Mouse (Mus musculus): Measurements from ENCODE around the gene Cenpt. TPM values are rescaled to one million over a fixed set of nuclear protein-coding genes. Genes with fewer than 3 reads are reported as not detected.

The Cenpt gene
- total RNA-seq (2021), result 10 to 100 TPM; 37.9 to 39.7 TPM

- no peak for DNase-seq
- intact Hi-C loops (cut with DNase I), result no loop called here
Observed at GRCm38 (mm10) chr8:105853178-105853577, at the start of gene Cenpt. TSS of gene Cenpt (minus strand) at chr8:105853278.

DNA sequence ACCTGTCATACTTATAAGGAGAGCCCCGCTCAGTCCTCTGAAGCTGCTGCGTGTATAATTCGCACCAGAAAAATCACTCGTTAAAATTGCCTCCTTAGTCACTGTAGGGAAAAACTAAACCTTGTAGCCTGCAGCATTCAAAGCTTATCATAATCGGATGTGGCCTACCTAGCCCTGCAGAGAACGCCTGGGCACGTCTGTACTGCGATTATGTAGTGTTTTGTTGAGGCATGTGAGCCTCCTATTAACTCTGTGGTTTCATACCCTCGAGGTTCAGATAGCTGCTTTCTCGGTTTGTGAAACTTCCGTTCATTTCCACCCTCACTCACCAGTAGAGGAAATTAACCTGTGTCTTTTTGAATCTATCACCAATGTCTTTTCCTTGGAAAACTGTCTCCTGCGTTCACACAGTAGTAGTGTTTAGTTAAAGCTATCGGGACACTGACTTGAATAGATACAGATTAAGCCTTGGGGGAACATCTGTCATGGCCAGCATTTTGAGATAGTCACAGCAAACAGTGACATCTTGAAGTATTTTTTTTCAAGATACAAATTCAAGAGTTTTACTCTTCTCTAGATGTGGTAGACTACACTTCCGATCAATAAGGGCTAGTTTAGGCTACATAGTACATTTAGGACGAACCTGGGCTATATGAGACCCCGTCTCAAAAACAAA lies 48.0 kb upstream of the Cenpt start:
- intact Hi-C loops (cut with DNase I), result no loop called here
- no peak for DNase-seq

GRCm38 (mm10) chr8:105900180-105900940 lies 47.3 kb upstream of the Cenpt start, which contains the start of gene Pskh1:
TSS of gene Pskh1 (plus strand) at chr8:105900441.
- intact Hi-C loops (cut with DNase I), result no loop called here
- DNase-seq, result peak; percentile 94

DNA sequence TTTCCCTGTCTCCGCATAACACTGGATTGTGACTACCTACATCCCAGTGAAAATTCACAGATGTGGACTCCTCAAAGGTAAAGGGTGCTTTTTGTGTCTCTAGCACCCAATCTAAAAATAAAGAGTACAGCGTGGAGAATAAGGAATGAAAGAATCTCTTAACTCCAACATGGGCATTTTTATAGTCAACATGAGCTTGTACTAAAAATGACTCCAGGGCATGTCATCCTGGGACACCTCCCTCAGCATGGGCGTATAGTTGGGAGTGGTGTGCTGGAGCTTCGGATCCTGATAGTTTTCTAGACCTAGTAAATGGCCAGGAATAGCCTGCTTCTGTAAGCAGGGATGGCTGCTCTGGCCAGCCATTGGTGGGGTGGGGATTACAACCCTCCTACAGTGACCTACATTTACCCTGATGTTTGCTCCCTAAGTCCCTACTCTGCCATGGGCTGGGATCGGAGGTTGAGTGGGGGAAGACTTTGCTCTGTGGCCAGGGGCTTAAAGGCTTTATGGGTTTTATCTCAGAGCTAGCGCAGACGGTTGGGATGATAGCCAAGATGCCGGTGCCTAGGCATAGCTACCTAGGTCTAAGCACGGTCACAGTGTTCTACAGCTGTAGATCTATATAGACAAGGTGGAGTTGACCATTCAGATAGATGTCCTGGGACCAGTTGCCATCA lies 44.9 kb upstream of the Cenpt start:
- intact Hi-C loops (cut with DNase I), result loop anchor here (10.0 kb wide), 1 partner anchor 127 kb away; no protein-coding TSS in a partner anchor
- DNase-seq, result no peak

DNA sequence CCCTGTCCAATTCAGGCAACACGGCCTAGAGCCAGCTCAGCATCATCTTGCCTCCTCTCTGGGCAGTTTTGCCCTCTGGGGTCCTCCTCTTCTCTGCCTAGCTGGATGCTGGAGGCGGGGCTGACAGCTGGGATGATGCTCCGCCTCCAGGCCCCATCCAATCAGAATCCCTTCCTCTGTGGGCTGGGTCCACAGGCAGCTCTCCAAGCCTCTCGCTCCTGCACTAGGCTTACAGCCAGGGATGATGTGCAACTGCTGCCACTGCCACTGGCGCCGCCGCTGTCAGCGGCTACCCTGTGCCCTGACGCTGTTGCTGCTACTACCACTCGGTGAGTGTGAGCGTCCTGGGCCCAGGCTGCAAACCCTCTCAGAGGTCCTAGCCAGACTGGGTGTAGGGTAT lies 40.3 kb upstream of the Cenpt start, which contains the start of gene Nrn1l:
TSS of gene Nrn1l (plus strand) at position 229 of the 400 bp plus-strand sequence.
- intact Hi-C loops (cut with DNase I), result loop anchor here (10.0 kb wide), 1 partner anchor 131 kb away; no protein-coding TSS in a partner anchor
- peak; percentile 84 for DNase-seq

GRCm38 (mm10) chr8:105892432-105892831 lies 39.4 kb upstream of the Cenpt start:
- no peak for DNase-seq
- intact Hi-C loops (cut with DNase I), result loop anchor here (10.0 kb wide), 1 partner anchor 132 kb away; no protein-coding TSS in a partner anchor

DNA sequence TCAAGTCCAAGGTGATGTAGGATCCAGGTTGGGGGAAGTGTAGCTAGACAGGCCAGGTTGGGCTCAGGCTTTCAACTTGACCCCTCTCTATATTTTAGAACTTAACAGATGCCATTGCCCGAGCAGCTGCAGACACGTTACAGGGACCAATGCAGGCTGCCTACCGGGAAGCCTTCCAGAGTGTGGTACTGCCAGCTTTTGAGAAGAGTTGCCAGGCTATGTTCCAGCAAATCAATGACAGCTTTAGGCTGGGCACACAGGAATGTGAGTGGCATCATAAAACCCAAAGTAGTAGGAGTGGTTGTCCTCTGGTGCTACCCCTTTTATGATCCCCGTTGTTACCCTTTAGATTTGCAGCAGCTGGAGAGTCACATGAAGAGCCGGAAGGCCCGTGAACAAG lies 37.8 kb upstream of the Cenpt start:
- intact Hi-C loops (cut with DNase I), result loop anchor here (10.0 kb wide), 1 partner anchor 134 kb away; no protein-coding TSS in a partner anchor
- no peak for DNase-seq

GRCm38 (mm10) chr8:105889756-105890465 lies 36.8 kb upstream of the Cenpt start:
- intact Hi-C loops (cut with DNase I), result loop anchor here (10.0 kb wide), 1 partner anchor 135 kb away; no protein-coding TSS in a partner anchor
- no peak for DNase-seq

GRCm38 (mm10) chr8:105880754-105881520 lies 27.9 kb upstream of the Cenpt start, which contains the start of gene Edc4:
TSS of gene Edc4 (plus strand) at chr8:105880881.
- peak; percentile 78 for DNase-seq
- intact Hi-C loops (cut with DNase I), result no loop called here

- intact Hi-C loops (cut with DNase I), result no loop called here
- DNase-seq, result no peak
Observed at GRCm38 (mm10) chr8:105874301-105874700, 21.2 kb upstream of the Cenpt start.

DNA sequence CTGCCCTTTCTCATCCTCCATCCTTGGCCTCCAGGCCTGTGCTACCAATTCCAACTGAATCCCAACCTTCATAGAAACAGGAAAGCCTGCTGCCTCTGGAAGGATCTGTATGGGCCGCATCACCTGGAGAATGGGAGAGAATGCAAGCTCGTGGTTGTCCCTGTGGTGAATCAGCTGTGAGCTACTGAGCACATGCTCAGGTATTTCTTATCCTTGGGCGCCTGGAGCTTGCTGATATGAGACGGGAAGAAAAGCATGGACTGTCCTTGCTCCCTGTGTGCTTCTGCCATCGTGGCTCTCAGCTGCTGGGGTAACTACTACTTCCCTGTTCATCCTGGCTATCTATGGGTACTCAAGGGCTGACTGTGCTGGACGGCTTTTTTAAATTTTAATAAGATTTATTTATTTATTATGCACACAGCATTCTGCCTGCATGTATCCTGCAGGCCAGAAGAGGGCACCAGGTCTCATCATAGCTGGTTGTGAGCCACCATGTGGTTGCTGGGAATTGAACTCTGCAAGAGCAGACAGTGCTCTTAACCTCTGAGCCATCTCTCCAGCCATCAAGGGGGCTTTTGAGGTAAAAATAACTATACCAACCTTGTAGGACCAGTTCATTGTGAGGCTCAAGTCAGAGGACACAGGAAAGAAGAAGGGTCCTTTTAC lies 13.4 kb upstream of the Cenpt start:
- intact Hi-C loops (cut with DNase I), result no loop called here
- no peak for DNase-seq

- DNase-seq, result no peak
- intact Hi-C loops (cut with DNase I), result no loop called here
Observed at GRCm38 (mm10) chr8:105861951-105862350, 8.9 kb upstream of the Cenpt start.

DNA sequence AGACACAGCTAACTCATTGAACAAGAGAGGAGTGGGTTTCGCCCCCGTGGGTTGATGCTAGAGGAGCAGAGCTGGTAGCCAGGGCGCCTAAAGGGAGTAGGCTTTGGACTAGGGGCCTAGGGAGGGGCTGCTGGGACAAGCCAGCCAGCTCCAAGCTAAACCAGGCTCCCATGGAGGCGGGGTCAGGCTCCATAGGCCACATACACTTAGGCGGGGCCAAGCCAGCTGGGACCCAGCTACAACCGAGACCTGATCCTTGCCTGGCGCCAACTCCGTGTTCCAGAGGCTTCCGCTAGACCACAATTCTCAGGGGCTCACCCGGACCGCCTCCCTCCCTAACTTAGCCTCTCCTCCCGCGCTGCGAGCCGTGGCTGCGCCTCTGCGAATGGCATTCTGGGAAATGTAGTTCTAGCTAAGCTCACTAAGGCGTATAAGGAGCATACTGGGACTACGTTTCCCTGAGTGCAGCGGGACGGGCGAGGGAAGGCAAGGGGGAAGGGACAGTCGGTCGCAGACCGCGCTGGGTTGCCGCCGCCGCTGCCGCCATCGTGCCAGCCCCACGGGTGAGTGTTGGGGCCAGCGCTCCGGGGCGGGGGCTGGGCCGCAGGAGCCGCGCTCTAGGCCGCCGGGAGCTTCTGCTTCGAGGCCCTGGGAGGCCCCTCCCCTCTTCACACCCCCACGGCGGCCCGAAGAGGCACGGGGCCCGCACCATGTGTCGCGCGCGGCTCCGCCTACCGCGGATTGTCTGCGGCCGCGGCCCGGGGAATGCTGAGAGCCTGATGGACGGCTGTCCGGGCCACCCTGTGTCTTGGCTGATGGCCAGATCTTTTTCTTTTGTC lies 7.3 kb upstream of the Cenpt start, which contains the start of gene Nutf2:
TSS of gene Nutf2 (plus strand) at position 438 of the 839 bp plus-strand sequence.
- intact Hi-C loops (cut with DNase I), result no loop called here
- peak; percentile 97 for DNase-seq

GRCm38 (mm10) chr8:105859314-105859713 lies 6.2 kb upstream of the Cenpt start:
- DNase-seq, result no peak
- intact Hi-C loops (cut with DNase I), result no loop called here

DNA sequence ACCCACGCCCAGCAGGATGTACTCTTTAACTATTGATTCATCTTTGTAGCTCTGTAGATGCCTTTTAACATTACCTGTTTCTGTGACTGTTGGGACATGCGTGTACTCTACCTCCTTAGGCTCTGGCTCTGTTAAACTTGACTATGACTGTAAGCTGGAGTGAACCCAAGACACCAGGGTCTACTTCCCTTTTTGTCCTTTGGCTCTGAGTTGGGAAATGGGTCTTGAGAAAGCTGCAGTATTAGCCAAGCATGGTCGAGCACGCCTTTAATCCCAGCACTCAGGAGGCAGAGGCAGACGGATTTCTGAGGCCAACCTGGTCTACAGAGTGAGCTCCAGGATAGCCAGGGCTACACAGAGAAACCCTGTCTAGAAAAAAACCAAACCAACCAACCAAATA lies 5.4 kb upstream of the Cenpt start:
- intact Hi-C loops (cut with DNase I), result no loop called here
- DNase-seq, result no peak

DNA sequence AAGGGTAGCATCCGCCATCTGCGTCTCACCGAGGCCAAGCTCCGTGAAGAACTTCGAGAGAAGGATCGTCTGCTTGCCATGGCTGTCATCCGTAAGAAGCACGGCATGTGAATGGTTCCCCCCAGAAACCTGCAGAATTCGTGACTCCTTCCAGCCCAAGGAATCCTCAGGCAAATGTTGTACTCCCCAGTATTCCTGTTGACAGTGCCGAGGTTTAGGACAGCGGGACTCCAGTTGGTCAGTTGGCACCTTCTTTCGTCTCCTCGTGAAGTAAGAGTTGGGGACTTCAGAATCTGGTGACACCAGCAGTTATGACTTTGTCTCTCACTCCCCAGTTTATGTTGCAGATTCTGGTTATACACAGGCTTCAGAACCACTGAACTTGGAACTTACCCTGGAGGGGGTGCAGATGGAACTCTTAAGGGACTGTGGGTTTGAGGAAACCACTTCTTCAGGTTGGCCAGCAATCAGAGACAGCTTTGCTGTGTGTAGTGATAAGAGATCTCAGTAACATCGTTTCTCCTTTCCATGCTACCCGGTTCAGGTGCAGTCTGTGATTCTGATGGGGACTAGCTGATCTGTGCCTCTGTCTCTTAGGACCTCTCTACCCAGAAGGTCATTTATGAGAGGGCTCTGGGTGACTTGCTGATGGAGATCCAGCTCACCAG lies 3.2 kb upstream of the Cenpt start:
- no peak for DNase-seq

More for the DNA sequence above, 3.2 kb upstream of the Cenpt start:
- intact Hi-C loops (cut with DNase I), result no loop called here
